Mouse (Mus musculus) MEL (cell line): Measurements from ENCODE around the gene Psap. TPM values are rescaled to one million over a fixed set of nuclear protein-coding genes. Genes with fewer than 3 reads are reported as not detected.

ENCODE experiments used
- DNase-seq: peaks from one replicate; pipeline ENCODE4 v3.0.0; 2011; ENCODE audit warnings: low read depth, low spot score
- H3K27ac ChIP-seq: 2 replicates; pipeline ENCODE4 v1.5.1; 2012; ENCODE audit warnings: low read depth, mild to moderate bottlenecking, control low read depth, low read length, moderate library complexity; ENCODE audit not compliant: control insufficient read depth
- H3K27me3 ChIP-seq, 2 experiments: fragments of 150-350 bp in 1 of 2; sonication (generic) in 1 of 2; 2 replicates each; pipeline ENCODE4 v1.6.1; 2012; ENCODE audit warnings: low read length in 2 of 2, mild to moderate bottlenecking in 2 of 2, improper control_type of control experiment in 1 of 2, moderate library complexity in 1 of 2; ENCODE audit not compliant: insufficient read depth in 2 of 2, control insufficient read depth in 1 of 2
- H3K36me3 ChIP-seq, 2 experiments: 2 replicates each; pipeline ENCODE4 v1.6.1; 2012 to 2014; ENCODE audit warnings: low read length in 2 of 2, improper control_type of control experiment in 1 of 2, inconsistent platforms in 1 of 2, mild to moderate bottlenecking in 1 of 2; ENCODE audit not compliant: insufficient read depth in 2 of 2, control insufficient read depth in 1 of 2
- H3K4me1 ChIP-seq, 2 experiments: fragments of 150-350 bp in 1 of 2; sonication (generic) in 1 of 2; 2 replicates each; pipeline ENCODE4 v1.6.1; 2012; ENCODE audit warnings: low read length in 2 of 2, improper control_type of control experiment in 1 of 2, mild to moderate bottlenecking in 1 of 2; ENCODE audit not compliant: insufficient read depth in 2 of 2, control insufficient read depth in 1 of 2
- H3K4me3 ChIP-seq, 2 experiments: fragments of 150-350 bp in 1 of 2; sonication (generic) in 1 of 2; 2 replicates each; pipeline ENCODE4 v1.5.1; 2012; ENCODE audit warnings: low read depth in 2 of 2, low read length in 2 of 2, mild to moderate bottlenecking in 2 of 2, moderate library complexity in 2 of 2, control low read depth in 1 of 2, improper control_type of control experiment in 1 of 2; ENCODE audit not compliant: control insufficient read depth in 1 of 2, insufficient read depth in 1 of 2
- H3K79me2 ChIP-seq: 2 replicates; pipeline ENCODE4 v1.6.1; 2012; ENCODE audit warnings: mild to moderate bottlenecking, low read length, moderate library complexity; ENCODE audit not compliant: control insufficient read depth, poor library complexity, insufficient read depth
- H3K9ac ChIP-seq: 2 replicates; pipeline ENCODE4 v1.6.1; 2012; ENCODE audit warnings: low read depth, mild to moderate bottlenecking, control low read depth, low read length, moderate library complexity; ENCODE audit not compliant: control insufficient read depth, poor library complexity, severe bottlenecking
- H3K9me3 ChIP-seq: fragments of 150-350 bp; sonication (generic); replicated peaks from 2 replicates; pipeline ENCODE4 v1.6.1; 2012; ENCODE audit warnings: mild to moderate bottlenecking, low read length, improper control_type of control experiment, moderate library complexity; ENCODE audit not compliant: insufficient read depth
- BHLHE40 ChIP-seq: IDR thresholded peaks from 2 replicates; pipeline ENCODE4 v1.6.1; 2012; ENCODE audit warnings: low read depth, mild to moderate bottlenecking, inconsistent platforms, low read length, improper control_type of control experiment, borderline replicate concordance
- CHD1 ChIP-seq: IDR thresholded peaks from 2 replicates; pipeline ENCODE4 v1.6.1; 2012; ENCODE audit warnings: low read depth, mild to moderate bottlenecking, inconsistent platforms, low read length, improper control_type of control experiment
- CHD2 ChIP-seq: IDR thresholded peaks from 2 replicates; pipeline ENCODE4 v1.6.1; 2011; ENCODE audit warnings: low read length, improper control_type of control experiment
- CTCF ChIP-seq, 3 experiments: IDR thresholded peaks in 2 of 3; conservative IDR thresholded peaks in 1 of 3; 2 replicates each; pipeline ENCODE4 v1.5.1; 2011 to 2012; ENCODE audit warnings: low read length in 3 of 3, low read depth in 2 of 3, mild to moderate bottlenecking in 2 of 3, improper control_type of control experiment in 1 of 3, inconsistent platforms in 1 of 3, mixed read lengths in 1 of 3, moderate library complexity in 1 of 3; ENCODE audit not compliant: control insufficient read depth in 1 of 3, insufficient read depth in 1 of 3, poor library complexity in 1 of 3, severe bottlenecking in 1 of 3
- E2F4 ChIP-seq: IDR thresholded peaks from 2 replicates; pipeline ENCODE4 v1.6.1; 2011; ENCODE audit warnings: low read depth, low read length, improper control_type of control experiment, borderline replicate concordance
- ELF1 ChIP-seq: IDR thresholded peaks from 2 replicates; pipeline ENCODE4 v1.6.1; 2014; ENCODE audit warnings: low read depth, mild to moderate bottlenecking, inconsistent platforms, low read length, improper control_type of control experiment, moderate library complexity
- EP300 ChIP-seq, 2 experiments: IDR thresholded peaks; 2 replicates each; pipeline ENCODE4 v1.6.1; 2011; ENCODE audit warnings: improper control_type of control experiment in 2 of 2, low read length in 2 of 2, low read depth in 1 of 2, mild to moderate bottlenecking in 1 of 2
- ETS1 ChIP-seq: IDR thresholded peaks from 2 replicates; pipeline ENCODE4 v1.6.1; 2012; ENCODE audit warnings: low read depth, mild to moderate bottlenecking, inconsistent platforms, low read length, improper control_type of control experiment, moderate library complexity
- GABPA ChIP-seq: IDR thresholded peaks from 2 replicates; pipeline ENCODE4 v1.6.1; 2012; ENCODE audit warnings: low read depth, mild to moderate bottlenecking, inconsistent platforms, low read length, improper control_type of control experiment, moderate library complexity
- GATA1 ChIP-seq: IDR thresholded peaks from 2 replicates; pipeline ENCODE4 v1.6.1; 2011; ENCODE audit warnings: low read depth, low read length, improper control_type of control experiment
- HCFC1 ChIP-seq: IDR thresholded peaks from 2 replicates; pipeline ENCODE4 v1.6.1; 2012; ENCODE audit warnings: low read depth, mild to moderate bottlenecking, inconsistent platforms, low read length, improper control_type of control experiment, moderate library complexity
- JUND ChIP-seq: IDR thresholded peaks from 2 replicates; pipeline ENCODE4 v1.6.1; 2011; ENCODE audit warnings: low read depth, mild to moderate bottlenecking, improper control_type of control experiment, low read length
- KAT2A ChIP-seq: conservative IDR thresholded peaks from 2 replicates; pipeline ENCODE4 v1.6.1; 2012; ENCODE audit warnings: low read depth, low read length, improper control_type of control experiment, inconsistent platforms
- MAFK ChIP-seq: IDR thresholded peaks from 2 replicates; pipeline ENCODE4 v1.6.1; 2011; ENCODE audit warnings: low read depth, mild to moderate bottlenecking, low read length, improper control_type of control experiment, borderline replicate concordance
- MAX ChIP-seq: IDR thresholded peaks from 2 replicates; pipeline ENCODE4 v1.6.1; 2011; ENCODE audit warnings: low read length, improper control_type of control experiment
- MXI1 ChIP-seq: IDR thresholded peaks from 2 replicates; pipeline ENCODE4 v1.6.1; 2011; ENCODE audit warnings: mild to moderate bottlenecking, low read depth, low read length, improper control_type of control experiment
- MYB ChIP-seq: IDR thresholded peaks from 2 replicates; pipeline ENCODE4 v1.6.1; 2011; ENCODE audit warnings: mild to moderate bottlenecking, low read depth, low read length, improper control_type of control experiment
- MYC ChIP-seq: IDR thresholded peaks from 2 replicates; pipeline ENCODE4 v1.6.1; 2011; ENCODE audit warnings: low read depth, mild to moderate bottlenecking, low read length, improper control_type of control experiment, moderate library complexity
- NELFE ChIP-seq: IDR thresholded peaks from 2 replicates; pipeline ENCODE4 v1.6.1; 2011; ENCODE audit warnings: low read depth, low read length, improper control_type of control experiment
- NRF1 ChIP-seq: IDR thresholded peaks from 2 replicates; pipeline ENCODE4 v1.6.1; 2014; ENCODE audit warnings: low read depth, mild to moderate bottlenecking, inconsistent platforms, low read length, improper control_type of control experiment, moderate library complexity; ENCODE audit not compliant: poor library complexity, insufficient read depth, severe bottlenecking
- POLR2A ChIP-seq, 2 experiments: IDR thresholded peaks; 2 replicates each; pipeline ENCODE4 v1.6.1; 2011 to 2012; ENCODE audit warnings: low read length in 2 of 2, mild to moderate bottlenecking in 2 of 2, control low read depth in 1 of 2, improper control_type of control experiment in 1 of 2, low read depth in 1 of 2, moderate library complexity in 1 of 2; ENCODE audit not compliant: control insufficient read depth in 1 of 2, insufficient read depth in 1 of 2, poor library complexity in 1 of 2
- RCOR1 ChIP-seq: IDR thresholded peaks from 2 replicates; pipeline ENCODE4 v1.6.1; 2012; ENCODE audit warnings: low read depth, mild to moderate bottlenecking, inconsistent platforms, low read length, improper control_type of control experiment
- SMC3 ChIP-seq: IDR thresholded peaks from 2 replicates; pipeline ENCODE4 v1.6.1; 2011; ENCODE audit warnings: low read depth, low read length, improper control_type of control experiment
- TAL1 ChIP-seq: IDR thresholded peaks from 2 replicates; pipeline ENCODE4 v1.6.1; 2012; ENCODE audit warnings: mild to moderate bottlenecking, inconsistent platforms, low read length, moderate library complexity, mixed read lengths
- UBTF ChIP-seq: IDR thresholded peaks from 2 replicates; pipeline ENCODE4 v1.6.1; 2012; ENCODE audit warnings: low read depth, mild to moderate bottlenecking, inconsistent platforms, low read length, improper control_type of control experiment, moderate library complexity, borderline replicate concordance; ENCODE audit not compliant: insufficient read depth
- USF1 ChIP-seq: IDR thresholded peaks from 2 replicates; pipeline ENCODE4 v1.6.1; 2014; ENCODE audit warnings: low read depth, mild to moderate bottlenecking, inconsistent platforms, low read length, improper control_type of control experiment, moderate library complexity
- USF2 ChIP-seq, 2 experiments: IDR thresholded peaks; 2 replicates each; pipeline ENCODE4 v1.6.1; 2011 to 2012; ENCODE audit warnings: improper control_type of control experiment in 2 of 2, low read length in 2 of 2, borderline replicate concordance in 1 of 2, inconsistent platforms in 1 of 2, low read depth in 1 of 2, mild to moderate bottlenecking in 1 of 2; ENCODE audit not compliant: insufficient read depth in 1 of 2
- ZKSCAN1 ChIP-seq: IDR thresholded peaks from 2 replicates; pipeline ENCODE4 v1.6.1; 2012; ENCODE audit warnings: low read depth, mild to moderate bottlenecking, inconsistent platforms, low read length, improper control_type of control experiment, moderate library complexity
- ZMIZ1 ChIP-seq: IDR thresholded peaks from 2 replicates; pipeline ENCODE4 v1.6.1; 2012; ENCODE audit warnings: low read depth, mild to moderate bottlenecking, inconsistent platforms, low read length, improper control_type of control experiment, moderate library complexity
- ZNF384 ChIP-seq: IDR thresholded peaks from 2 replicates; pipeline ENCODE4 v1.6.1; 2012; ENCODE audit warnings: low read depth, mild to moderate bottlenecking, inconsistent platforms, low read length, improper control_type of control experiment
- polyA plus RNA-seq, 2 experiments: library from polyadenylated mRNA; stranded (reverse) in 1 of 2; unstranded in 1 of 2; fragments of >175 nt in 1 of 2; fragments of >200 nt in 1 of 2; gene quantifications; 2 replicates each; pipeline versions ENCODE4 v1.2.1 to v1.2.4; 2012; ENCODE audit warnings: low replicate concordance in 2 of 2, low read depth in 1 of 2; ENCODE audit not compliant: insufficient read length in 2 of 2, insufficient read depth in 1 of 2, missing spikeins in 1 of 2
- total RNA-seq: library from RNA; depleted of rRNA; stranded (reverse); fragments of 300-350 nt; gene quantifications from 2 replicates; pipeline ENCODE4 v1.2.3, GENCODE M21; 2012

Psap gene
- total and polyA plus RNA-seq, 3 experiments, result 56.8 to 153 (median 106) TPM

DNA sequence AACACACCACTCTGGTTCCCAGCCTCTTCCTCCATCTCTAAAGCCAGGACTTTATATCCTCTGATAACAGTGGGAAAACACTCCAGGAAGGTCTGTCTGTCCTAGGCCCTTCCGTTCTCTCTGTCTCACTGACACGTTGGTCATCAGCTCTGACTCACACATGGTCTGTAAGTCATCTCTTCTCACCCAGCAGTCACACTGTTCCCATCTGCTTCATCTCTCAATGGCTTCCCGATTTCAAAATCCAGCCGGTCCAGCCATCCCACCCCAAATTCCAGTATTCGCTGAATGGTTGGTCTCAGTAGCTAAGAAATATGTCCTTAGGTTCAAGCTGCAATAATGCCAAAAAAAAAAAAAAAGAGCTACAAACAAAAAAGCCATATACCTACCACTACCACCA lies 33.5 kb upstream of the Psap start:
- DNase-seq, result no peak
- Histone ChIP-seq H3K4me1 (no peaks in the 10 kb centered on the region; a peak in 1 of 4 replicates), H3K79me2 (no peaks in the 10 kb centered on the region), H3K27ac (no peak overlapping the region), H3K9ac (no peak overlapping the region), H3K9me3 (no peaks in the 10 kb centered on the region), H3K27me3 (no peaks in the 10 kb centered on the region), H3K36me3 (no peaks in the 10 kb centered on the region), H3K4me3 (no peak overlapping the region)
- TF ChIP-seq MYB, result no peak
- no peak for TF ChIP-seq POLR2A (IDR thresholded peaks at IDR 0.05; ENCODE audit: control insufficient read depth in 1 of 2, insufficient read depth in 1 of 2, low read depth in 1 of 2, low read length in 2 of 2, poor library complexity in 1 of 2)
- TF ChIP-seq RCOR1, result no peak
- no peak for TF ChIP-seq NRF1
- TF ChIP-seq HCFC1, result no peak
- TF ChIP-seq SMC3, result no peak
- TF ChIP-seq ZKSCAN1, result no peak
- no peak for TF ChIP-seq GATA1
- no peak for TF ChIP-seq MAX
- no peak for TF ChIP-seq CHD2
- no peak for TF ChIP-seq TAL1
- TF ChIP-seq, all 39 proteins: peak for 0

DNA sequence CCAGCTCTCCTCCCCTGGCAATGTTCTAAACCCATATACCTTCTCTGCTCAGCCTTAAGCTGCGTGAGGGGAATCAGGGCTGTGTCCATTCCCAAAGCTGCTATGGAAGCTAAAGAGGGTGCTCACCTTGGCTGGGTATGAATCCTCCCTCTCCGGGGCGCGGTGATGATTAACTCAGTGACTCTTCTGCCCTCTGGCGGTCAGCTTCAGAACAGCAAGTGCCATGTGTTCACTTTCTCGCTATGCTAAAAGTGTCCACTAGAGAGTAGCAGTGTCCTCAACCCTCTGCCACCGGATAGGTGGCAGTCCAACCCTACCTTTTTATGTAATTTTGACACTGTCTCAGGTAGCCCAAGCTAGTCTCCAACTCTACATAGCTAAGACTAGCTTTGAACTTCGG lies 32.4 kb upstream of the Psap start:
- Histone ChIP-seq H3K4me1 (no peaks in the 10 kb centered on the region; a peak in 1 of 4 replicates), H3K9ac (no peak overlapping the region), H3K27ac (no peak overlapping the region), H3K79me2 (no peaks in the 10 kb centered on the region), H3K9me3 (no peaks in the 10 kb centered on the region), H3K4me3 (no peak overlapping the region), H3K36me3 (no peaks in the 10 kb centered on the region), H3K27me3 (no peaks in the 10 kb centered on the region)
- peak; percentile 86 for DNase-seq
- TF ChIP-seq NELFE (no peak), EP300 (IDR thresholded peaks at IDR 0.05; ENCODE audit: low read depth in 1 of 2, low read length in 2 of 2) (no peak), UBTF (no peak), E2F4 (no peak), ZNF384 (no peak), BHLHE40 (0 out of 2 replicates have a peak, but pooled peaks have one; percentile 16), NRF1 (no peak), RCOR1 (0 out of 2 replicates have a peak, but pooled peaks have one; percentile 10), POLR2A (IDR thresholded peaks at IDR 0.05; ENCODE audit: control insufficient read depth in 1 of 2, insufficient read depth in 1 of 2, low read depth in 1 of 2, low read length in 2 of 2, poor library complexity in 1 of 2) (no peak), CHD2 (no peak), ETS1 (no peak), MAX (peak; percentile 77), ELF1 (no peak), GATA1 (no peak), MYC (peak; percentile 91), CHD1 (no peak), GABPA (no peak), HCFC1 (no peak), ZMIZ1 (no peak), JUND (peak; percentile 72), USF1 (peak; percentile 56; the same call in 1 of the 2 replicates), MAFK (no peak), USF2 (IDR thresholded peaks at IDR 0.05; ENCODE audit: borderline replicate concordance in 1 of 2, insufficient read depth in 1 of 2, low read depth in 1 of 2, low read length in 2 of 2) (no peak), MYB (no peak), TAL1 (no peak), SMC3 (peak; percentile 95), CTCF (IDR thresholded peaks at IDR 0.05 in 2 of 3, conservative IDR thresholded peaks at IDR 0.05 in 1 of 3; ENCODE audit: control insufficient read depth in 1 of 3, insufficient read depth in 1 of 3, low read depth in 2 of 3, low read length in 3 of 3, poor library complexity in 1 of 3, severe bottlenecking in 1 of 3) (peak; percentile 90 to 100 (median 99)), KAT2A (no peak), MXI1 (no peak)
